Mouse (Mus musculus) spleen, adult 2 months (tissue): ENCODE results near the gene Scg5. TPM values are rescaled to one million over a fixed set of nuclear protein-coding genes. Genes with fewer than 3 reads are reported as not detected.
A peak's percentile ranks its signal among the peaks of the same experiment; 100 is the strongest.

Experiments used
- DNase-seq, 2 experiments: peaks; one replicate each; pipeline versions ENCODE4 v3.0.0 to v3.0.0-alpha.2; 2012 to 2021; ENCODE audit warnings: low spot score in 2 of 2, low read depth in 1 of 2
- H3K27ac ChIP-seq: fragments of 200-500 bp; 2 replicates; pipeline ENCODE4 v1.5.1; 2012; ENCODE audit warnings: low read length, inconsistent platforms; ENCODE audit not compliant: insufficient read depth
- H3K27me3 ChIP-seq: fragments of 200-500 bp; 2 replicates; pipeline ENCODE4 v1.6.1; 2012; ENCODE audit warnings: mild to moderate bottlenecking, moderate library complexity, low read length, inconsistent platforms; ENCODE audit not compliant: control insufficient read depth, insufficient read depth
- H3K36me3 ChIP-seq: fragments of 200-500 bp; 2 replicates; pipeline ENCODE4 v1.6.1; 2012; ENCODE audit warnings: mild to moderate bottlenecking, low read length, inconsistent platforms; ENCODE audit not compliant: control insufficient read depth, insufficient read depth
- H3K4me1 ChIP-seq: fragments of 200-500 bp; 2 replicates; pipeline ENCODE4 v1.6.1; 2011; ENCODE audit warnings: inconsistent platforms; ENCODE audit not compliant: control insufficient read depth, insufficient read depth, insufficient read length
- H3K4me3 ChIP-seq: fragments of 200-500 bp; 2 replicates; pipeline ENCODE4 v1.5.1; 2011; ENCODE audit warnings: mild to moderate bottlenecking, inconsistent platforms; ENCODE audit not compliant: insufficient read depth, insufficient read length; ENCODE audit errors: extremely low read depth
- CTCF ChIP-seq: fragments of 200-500 bp; IDR thresholded peaks from 2 replicates; pipeline ENCODE4 v1.5.1; 2011; ENCODE audit warnings: mild to moderate bottlenecking, inconsistent platforms; ENCODE audit not compliant: insufficient read depth, insufficient read length, insufficient replicate concordance; ENCODE audit errors: extremely low read depth
- POLR2A ChIP-seq: fragments of 200-500 bp; IDR thresholded peaks from 2 replicates; pipeline ENCODE4 v1.6.1; 2011; ENCODE audit warnings: low read depth, low read length, inconsistent platforms
- WGBS: fragments of 180-500 bp; shearing (Covaris S2); methylation state at CpG from one replicate; pipeline ENCODE4 v1.1.7; 2018; 5-methylcytosine and 5-hydroxymethylcytosine counted together
- polyA plus RNA-seq: library from polyadenylated mRNA; depleted of rRNA; stranded (reverse); fragments of >200 nt; gene quantifications from 2 replicates; pipeline ENCODE4 v1.2.3, GENCODE M21; 2012; rRNA removed

The Scg5 gene
- polyA plus RNA-seq = 0.16 and 0.25 TPM in 2 replicates

DNA sequence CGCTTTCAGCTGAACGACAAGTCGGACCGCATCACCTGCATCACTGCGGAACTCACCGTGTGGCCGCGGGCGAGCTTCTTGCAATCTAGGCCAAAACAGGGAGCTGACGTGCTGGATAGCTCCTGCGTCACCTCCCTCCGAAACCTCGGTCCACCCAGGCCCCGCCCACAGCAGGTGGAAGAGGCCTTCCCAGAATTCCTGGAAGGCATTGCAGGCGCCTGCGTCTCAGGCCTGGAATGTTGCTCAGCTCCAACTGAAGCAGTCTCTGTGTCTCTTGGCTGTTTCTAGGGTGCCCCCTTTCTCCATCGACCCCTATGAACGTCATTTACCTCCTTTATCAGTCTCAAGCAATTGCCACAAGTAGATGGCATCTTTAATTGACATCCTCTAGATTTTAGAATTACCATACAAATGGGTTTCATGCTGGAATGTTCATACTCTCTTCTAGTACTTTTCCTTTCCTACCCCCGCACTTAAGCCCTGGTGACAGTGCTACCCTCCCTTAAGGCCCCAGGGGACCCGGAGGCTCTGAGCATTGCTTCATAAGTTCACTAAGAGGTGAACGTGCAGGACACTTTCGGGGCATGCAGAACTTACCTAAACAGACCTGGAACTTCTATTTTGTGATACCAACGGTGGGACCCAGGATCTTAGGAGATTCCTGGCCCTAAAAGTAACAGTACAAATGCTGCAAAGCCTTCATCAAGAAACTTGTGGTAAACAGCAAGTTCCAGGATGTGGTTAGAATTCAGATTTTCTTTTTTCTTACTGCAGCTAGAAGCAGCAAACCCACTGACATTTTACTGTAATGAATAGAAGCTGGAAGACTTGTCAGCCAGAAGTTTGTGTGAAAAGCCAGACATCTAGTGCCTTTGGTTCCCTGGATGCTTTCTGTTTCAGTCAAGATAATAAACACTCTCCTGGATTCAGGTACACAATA lies at the start of gene Scg5:
Gene Scg5 (minus strand): TSS at position 179 of the 940 bp plus-strand sequence.
- DNase-seq = no peak
- peaks cover 4% of the 10 kb centered on the region; the same call in 1 of the 2 replicates for H3K4me1 ChIP-seq
- WGBS = 58% methylated on average over 23 of the region's 23 CpGs
- H3K36me3 ChIP-seq = peaks cover 6% of the 10 kb centered on the region
- H3K27ac ChIP-seq = peak within 1 kb of the TSS; percentile 61
- TF ChIP-seq CTCF (no peak), POLR2A (no peak)
- no peaks in the 10 kb centered on the region for H3K27me3 ChIP-seq
- H3K4me3 ChIP-seq = no peak within 1 kb of the TSS

- H3K36me3 ChIP-seq = no peaks in the 10 kb centered on the region
- H3K4me3 ChIP-seq = no peak overlapping the region
- H3K4me1 ChIP-seq = no peaks in the 10 kb centered on the region
- no peak for DNase-seq
- no peak overlapping the region for H3K27ac ChIP-seq
- 49% methylated on average over 1 of the region's 1 CpGs for WGBS
- H3K27me3 ChIP-seq = no peaks in the 10 kb centered on the region
- no peak for TF ChIP-seq CTCF
- TF ChIP-seq POLR2A = no peak
Measured at GRCm38 (mm10) chr2:113870115-113870514, 41.2 kb upstream of the Scg5 start.

DNA sequence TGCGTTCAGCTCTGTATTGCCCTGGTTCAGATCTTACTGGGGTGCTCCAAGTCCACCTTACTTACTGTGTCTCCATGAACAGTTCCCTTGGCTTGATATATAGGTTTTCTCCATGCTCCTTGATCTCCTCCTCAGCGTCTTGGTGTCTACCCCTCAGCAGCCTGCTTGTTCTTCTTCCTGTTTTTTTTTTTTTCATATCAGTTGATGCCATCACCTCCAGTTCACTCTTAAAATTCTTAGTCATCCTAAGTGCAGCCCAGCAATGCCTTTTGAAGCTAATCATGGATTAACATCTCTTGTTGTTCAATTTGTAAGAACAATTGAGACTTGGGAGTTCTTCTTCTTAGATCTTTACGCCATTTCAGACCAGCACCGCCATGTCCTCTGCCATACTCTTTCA lies 39.5 kb upstream of the Scg5 start:
- Histone ChIP-seq H3K27ac (no peak overlapping the region), H3K4me3 (no peak overlapping the region), H3K4me1 (no peaks in the 10 kb centered on the region), H3K36me3 (no peaks in the 10 kb centered on the region), H3K27me3 (no peaks in the 10 kb centered on the region)
- no peak for TF ChIP-seq CTCF
- TF ChIP-seq POLR2A = no peak
- DNase-seq = no peak
- 77% methylated on average over 4 of the region's 4 CpGs for WGBS

DNA sequence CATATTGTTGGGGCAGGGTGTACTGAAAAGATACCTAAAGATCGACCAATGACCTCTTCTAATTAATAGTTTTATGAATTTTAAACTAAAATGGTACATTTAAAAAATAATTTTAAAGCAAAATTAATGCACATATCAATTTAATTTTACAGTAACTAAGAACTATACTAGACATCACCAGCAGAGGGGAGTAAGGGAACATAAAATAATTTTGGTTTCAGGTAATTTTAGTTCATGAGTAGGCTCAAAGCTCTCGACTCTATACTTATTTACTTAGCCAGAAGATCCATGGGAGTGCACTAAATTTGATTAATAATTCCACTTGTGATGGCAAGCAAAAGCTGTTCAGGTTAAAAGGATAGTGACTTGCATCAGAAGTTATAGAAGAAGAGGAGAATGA lies 37.2 kb upstream of the Scg5 start:
- 20% methylated on average over 2 of the region's 2 CpGs for WGBS
- no peak for DNase-seq
- H3K27ac ChIP-seq = no peak overlapping the region

GRCm38 (mm10) chr2:113849141-113849540 lies 20.2 kb upstream of the Scg5 start:
- 0 out of 2 replicates have a peak, but pooled peaks cover under 1% of the 10 kb centered on the region for H3K36me3 ChIP-seq
- no peak overlapping the region for H3K27ac ChIP-seq
- H3K27me3 ChIP-seq = no peaks in the 10 kb centered on the region
- DNase-seq = peak in 1 of 2 experiments; percentile 5
- 4% methylated on average over 3 of the region's 3 CpGs for WGBS
- peaks cover 8% of the 10 kb centered on the region; the same call in 1 of the 2 replicates for H3K4me1 ChIP-seq
- TF ChIP-seq POLR2A = no peak
- TF ChIP-seq CTCF = no peak
- peak overlapping the region; percentile 17 for H3K4me3 ChIP-seq

More for the DNA sequence above, 37.2 kb upstream of the Scg5 start:
- Histone ChIP-seq H3K27me3 (no peaks in the 10 kb centered on the region), H3K36me3 (no peaks in the 10 kb centered on the region), H3K4me3 (no peak overlapping the region), H3K4me1 (no peaks in the 10 kb centered on the region)
- TF ChIP-seq POLR2A = no peak

- peaks cover 3% of the 10 kb centered on the region; the same call in 1 of the 2 replicates for H3K36me3 ChIP-seq
- DNase-seq = peak; percentile 87 to 88
- under 1% methylated on average over 48 of the region's 48 CpGs for WGBS
- H3K27ac ChIP-seq = peak within 1 kb of the TSS; percentile 82
- peak within 1 kb of the TSS; percentile 76 for H3K4me3 ChIP-seq
- H3K27me3 ChIP-seq = no peaks in the 10 kb centered on the region
- TF ChIP-seq CTCF (no peak), POLR2A (no peak)
- H3K4me1 ChIP-seq = peaks cover 8% of the 10 kb centered on the region; the same call in 1 of the 2 replicates
Measured at GRCm38 (mm10) chr2:113848245-113849121, 19.6 kb upstream of the Scg5 start, which contains the start of gene Arhgap11a. TSS of gene Arhgap11a (minus strand) at chr2:113848661.
